11 mouse cellular contexts compared by ENCODE assay signal in genomic region chr16:43309968-43310431, GRCm38 (mm10).
DNase-seq lines count a peak whose midpoint lies in the region; ATAC-seq and TF ChIP-seq lines count a peak whose summit lies in the region.
"Had no signal": no experiment of that assay in that cellular context is flagged by ENCODE, and none has a peak within 500 bp of the region (broad histone marks: within the 10 kb centered on the region; RNA-seq: fewer than 3 reads in every experiment).

No protein-coding gene starts in this region.

- H3K4me2 ChIP-seq in heart, postnatal 0 days (ENCODE audit: low read depth, low read length): 0 out of 2 replicates have a peak overlapping the region, but pooled peaks have one; percentile 16
- H3K4me2 ChIP-seq in hindbrain, embryonic 13.5 days: no peak overlapping the region
- H3K4me2 ChIP-seq in neural tube, embryonic 12.5 days (replicated peaks): no peak overlapping the region

- no peaks in the 10 kb centered on the region for H3K36me3 ChIP-seq in heart, postnatal 0 days (replicated peaks; ENCODE audit: control insufficient read depth, insufficient read depth, low read length)
- H3K36me3 ChIP-seq in hindbrain, embryonic 13.5 days: no peaks in the 10 kb centered on the region
- no peaks in the 10 kb centered on the region for H3K36me3 ChIP-seq in neural tube, embryonic 12.5 days

- WGBS in heart, postnatal 0 days: 58% methylated on average over 4 of the region's 4 CpGs
- 19% methylated on average over 4 of the region's 4 CpGs for WGBS in hindbrain, embryonic 13.5 days
- WGBS in neural tube, embryonic 12.5 days: 10% methylated on average over 4 of the region's 4 CpGs

- H3K9ac ChIP-seq in heart, postnatal 0 days (replicated peaks; ENCODE audit: low read depth, low read length): peak overlapping the region; percentile 9; the same call in 1 of the 2 replicates
- no peak overlapping the region for H3K9ac ChIP-seq in hindbrain, embryonic 13.5 days
- no peak overlapping the region for H3K9ac ChIP-seq in neural tube, embryonic 12.5 days

- H3K27me3 ChIP-seq in heart, postnatal 0 days (ENCODE audit: control insufficient read depth, insufficient read depth, low read length): no peaks in the 10 kb centered on the region
- no peaks in the 10 kb centered on the region for H3K27me3 ChIP-seq in hindbrain, embryonic 13.5 days
- no peaks in the 10 kb centered on the region for H3K27me3 ChIP-seq in neural tube, embryonic 12.5 days (replicated peaks)

- H3K4me1 ChIP-seq in heart, postnatal 0 days (ENCODE audit: control insufficient read depth, insufficient read depth): no peaks in the 10 kb centered on the region
- peaks cover 9% of the 10 kb centered on the region for H3K4me1 ChIP-seq in hindbrain, embryonic 13.5 days (replicated peaks)
- 0 out of 2 replicates have a peak, but pooled peaks cover 7% of the 10 kb centered on the region for H3K4me1 ChIP-seq in neural tube, embryonic 12.5 days

- no peak for TF ChIP-seq CTCF in heart, postnatal 0 days (IDR thresholded peaks at IDR 0.05; ENCODE audit: low read depth)

- peak overlapping the region; percentile 35 for H3K27ac ChIP-seq in heart, postnatal 0 days (ENCODE audit: low read depth)
- peak overlapping the region; percentile 55 for H3K27ac ChIP-seq in hindbrain, embryonic 13.5 days
- H3K27ac ChIP-seq in neural tube, embryonic 12.5 days: 0 out of 2 replicates have a peak overlapping the region, but pooled peaks have one; percentile 50

- no peaks in the 10 kb centered on the region for H3K9me3 ChIP-seq in heart, postnatal 0 days (replicated peaks; ENCODE audit: control insufficient read depth, low read length)
- peaks cover 3% of the 10 kb centered on the region; the same call in 1 of the 2 replicates for H3K9me3 ChIP-seq in hindbrain, embryonic 13.5 days
- H3K9me3 ChIP-seq in neural tube, embryonic 12.5 days: no peaks in the 10 kb centered on the region

- H3K4me3 ChIP-seq in heart, postnatal 0 days (ENCODE audit: low read depth, low read length): no peak overlapping the region
- no peak overlapping the region for H3K4me3 ChIP-seq in hindbrain, embryonic 13.5 days
- H3K4me3 ChIP-seq in neural tube, embryonic 12.5 days: no peak overlapping the region

- TF ChIP-seq EP300 in heart, postnatal 0 days (IDR thresholded peaks at IDR 0.05; ENCODE audit: low read depth): no peak

- peak; percentile 24; the same call in 1 of the 2 replicates for ATAC-seq in heart, postnatal 0 days (ENCODE audit: insufficient read depth, low read depth)
- no peak for ATAC-seq in hindbrain, embryonic 13.5 days (ENCODE audit: low FRiP score)
- ATAC-seq in neural tube, embryonic 12.5 days (ENCODE audit: low FRiP score, low read depth): peak; percentile 91
- ATAC-seq: CD4-positive, CD25-positive, alpha-beta regulatory T cell, adult 4 months had no signal

- DNase-seq in heart, postnatal 0 days (ENCODE audit: low spot score): no peak
- no peak for DNase-seq in heart, adult 11 months
- DNase-seq in embryo, embryonic 11 days: peak; percentile 63
- DNase-seq in ovary, postnatal 10 days (ENCODE audit: low spot score): no peak
- no peak for DNase-seq in lung, adult 18-20 months
- DNase-seq in urinary bladder, postnatal 14 days (ENCODE audit: low spot score): no peak
- DNase-seq: adrenal gland, adult 2 months; heart, postnatal 36 days had no signal
